In genomic region chr1:155439551-155439950, GRCm38 (mm10) we compare ENCODE assay signal across 17 mouse cellular contexts.
"Had no signal": no experiment of that assay in that cellular context is flagged by ENCODE, and none has a peak within 500 bp of the region (broad histone marks: within the 10 kb centered on the region; RNA-seq: fewer than 3 reads in every experiment).

No protein-coding gene starts in this region.

- H3K27ac ChIP-seq: liver, embryonic 15.5 days; lung, embryonic 15.5 days; macrophage; neural tube, embryonic 12.5 days; stomach, embryonic 15.5 days; stomach, postnatal 0 days had no signal

- H3K9ac ChIP-seq: liver, embryonic 15.5 days; liver, postnatal 0 days; lung, embryonic 15.5 days; neural tube, embryonic 12.5 days; stomach, embryonic 15.5 days had no signal

- H3K4me1 ChIP-seq: neural tube, embryonic 12.5 days had no signal

- H3K27me3 ChIP-seq: lung, embryonic 15.5 days; neural tube, embryonic 12.5 days; stomach, embryonic 15.5 days had no signal

- DNase-seq: liver, postnatal 0 days; lung, adult 2 months; lung, postnatal 14 days; lung, postnatal 36 days; right cerebral cortex, postnatal 14 days; thymus, adult 2 months; thymus, postnatal 25 days; thymus, postnatal 4 days had no signal

- H3K9me3 ChIP-seq: liver, embryonic 15.5 days; lung, embryonic 15.5 days; megakaryocyte, embryonic 14.5 days; neural tube, embryonic 12.5 days; stomach, embryonic 15.5 days had no signal

- H3K4me3 ChIP-seq: liver, embryonic 15.5 days; lung, embryonic 15.5 days; megakaryocyte, embryonic 14.5 days; neural tube, embryonic 12.5 days; stomach, embryonic 15.5 days had no signal

- ATAC-seq: liver, postnatal 0 days; lung, postnatal 0 days; midbrain, embryonic 16.5 days had no signal

- H3K36me3 ChIP-seq: liver, embryonic 15.5 days; lung, embryonic 15.5 days; neural tube, embryonic 12.5 days; stomach, embryonic 15.5 days had no signal

- H3K4me2 ChIP-seq: liver, embryonic 15.5 days; lung, embryonic 15.5 days; neural tube, embryonic 12.5 days; stomach, embryonic 15.5 days had no signal
